Mouse (Mus musculus) gastrocnemius, postnatal 36 days (tissue): Measurements from ENCODE around the gene Cd37. TPM values are rescaled to one million over a fixed set of nuclear protein-coding genes. Genes with fewer than 3 reads are reported as not detected.
"Not testable (repeated sequence)": the region's sequence is repeated elsewhere in the genome, so short reads cannot be mapped to it uniquely, and the experiment has no call there.

ENCODE experiments used
- DNase-seq, 2 experiments: peaks; one replicate each; pipeline ENCODE4 v3.0.0; 2022
- intact Hi-C: fragments of 180-260 bp; cut with DNase I; formaldehyde crosslinking; loops from one replicate; pipeline ENCODE4 v1.15.1; 2025
- long read RNA-seq, 2 experiments: library from polyadenylated mRNA; stranded (forward); transcript quantifications; one replicate each; pipeline ENCODE4 v2.0.0; 2021
- total RNA-seq, 2 experiments: library from RNA; stranded (reverse); gene quantifications; 2 replicates each; pipeline ENCODE4 v1.2.3; 2021

Cd37 gene
- total RNA-seq = 1 to 10 TPM in 1 of 2 experiments, under 1 TPM in 1; 0.79 to 1.5 TPM
- long read RNA-seq, experiment 1, partial matches to known transcripts = 0 of 3 reads
- long read RNA-seq, experiment 1, other reads (novel, unspliced or antisense) = 3 of 3 reads
- long read RNA-seq, experiment 2, partial matches to known transcripts = 0 of 1 reads
- long read RNA-seq, experiment 2, other reads (novel, unspliced or antisense) = 1 of 1 reads

DNA sequence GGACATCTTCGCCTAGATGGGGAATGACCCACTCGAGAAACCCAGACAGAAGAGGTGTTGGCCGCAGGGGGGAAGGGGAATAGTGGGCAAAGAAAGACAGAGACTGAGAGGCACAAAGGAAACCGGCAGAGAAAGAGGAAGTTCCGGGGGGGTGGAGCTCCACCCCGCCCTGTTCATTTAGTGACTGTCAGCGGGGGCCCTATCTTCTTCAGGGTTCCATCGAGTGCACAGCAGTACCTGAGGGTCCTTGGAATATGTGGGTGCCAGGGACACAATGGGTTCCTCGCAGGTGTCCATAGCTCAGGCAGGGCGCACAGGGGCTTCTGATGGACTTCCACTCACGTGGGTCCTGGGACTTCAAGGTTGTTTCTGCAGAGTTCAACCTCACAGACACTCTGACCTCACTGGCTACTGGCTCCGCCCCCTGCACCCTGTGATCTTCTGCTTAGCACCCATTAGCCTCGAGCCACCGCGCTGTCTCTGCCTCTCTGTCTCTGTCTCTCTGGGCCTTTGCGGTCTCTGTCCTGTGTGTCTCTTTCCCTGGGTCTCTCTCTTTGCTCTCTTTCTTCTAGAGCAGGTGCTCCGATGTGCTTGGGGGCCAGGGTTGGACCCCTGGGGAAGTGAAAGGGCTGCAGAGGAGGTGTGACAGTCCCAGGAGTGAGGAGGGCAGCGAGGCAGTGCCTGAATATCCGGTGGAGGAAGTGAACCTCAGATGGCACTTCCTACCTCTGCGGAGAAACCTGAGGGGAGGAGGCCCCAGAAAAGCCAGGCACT is at the start of gene Cd37:
Cd37 (minus strand) TSS at position 393 of the 774 bp plus-strand sequence.
- intact Hi-C loops = no loop called here

GRCm38 (mm10) chr7:45286486-45286885 is 47.6 kb upstream of the Cd37 start:
- DNase-seq = no peak
- intact Hi-C loops = no loop called here

More for the DNA sequence above, at the start of gene Cd37:
- DNase-seq = no peak

GRCm38 (mm10) chr7:45277136-45277760 is 38.3 kb upstream of the Cd37 start, which contains the start of gene Slc6a21:
TSS of gene Slc6a21 (plus strand) at chr7:45277513.
- peak; percentile 65 to 78 for DNase-seq
- intact Hi-C loops = loop anchor here (1.0 kb wide), 1 partner anchor 22 kb away; no protein-coding TSS in a partner anchor

DNA sequence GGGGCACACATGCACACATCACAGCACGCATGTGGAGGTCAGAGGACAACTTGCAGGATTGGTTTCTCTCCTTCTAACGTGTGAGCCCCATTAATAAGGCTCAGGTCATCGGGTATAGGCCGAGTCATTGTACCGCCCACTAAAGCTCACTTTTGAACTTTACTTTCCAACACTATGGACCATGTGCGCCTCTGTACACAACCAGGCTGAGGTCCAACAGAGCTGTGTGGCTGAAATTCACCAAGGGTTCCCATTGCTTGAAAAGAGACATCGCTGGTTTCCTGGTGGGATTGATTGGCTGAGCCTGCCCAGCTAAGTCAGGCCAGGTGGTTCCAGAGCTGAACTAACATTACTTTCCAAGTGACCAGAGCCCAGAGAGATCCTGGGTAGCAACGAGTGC is 34.8 kb upstream of the Cd37 start:
- intact Hi-C loops = loop anchor here (5.0 kb wide), 1 partner anchor 66 kb away; no protein-coding TSS in a partner anchor

DNA sequence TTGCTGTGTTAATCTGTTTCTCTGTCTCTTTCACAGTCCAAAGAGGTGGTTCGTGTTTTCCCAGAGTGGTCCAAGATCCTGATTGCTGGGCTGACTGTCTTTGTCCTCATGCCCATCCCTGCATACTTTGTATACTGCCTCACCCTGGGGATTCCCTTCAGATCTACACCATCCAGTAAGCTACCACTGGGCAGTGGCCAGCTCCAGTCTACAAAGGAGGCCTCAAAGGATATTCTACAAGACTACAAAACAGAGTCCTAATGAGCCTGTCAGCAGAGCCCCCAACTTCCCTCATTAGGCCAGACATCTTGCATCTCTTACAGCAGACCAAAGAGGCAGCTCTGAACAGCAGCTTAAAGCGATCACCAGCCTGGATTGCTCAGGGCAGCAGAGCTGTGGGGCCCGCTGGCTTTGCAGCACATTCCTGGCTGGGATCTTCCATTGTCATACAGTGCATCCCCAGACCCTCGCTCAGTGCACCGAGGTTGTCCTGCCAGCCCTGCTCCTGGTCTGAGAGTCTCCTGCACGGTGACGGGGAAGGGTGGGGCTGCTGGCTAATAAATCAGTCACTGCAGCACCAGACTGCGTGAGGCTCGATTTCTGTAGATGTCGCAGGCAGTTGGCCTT is 34.0 kb upstream of the Cd37 start:
- DNase-seq = no peak
- intact Hi-C loops = loop anchor here (5.0 kb wide), 1 partner anchor 66 kb away; no protein-coding TSS in a partner anchor

More for the DNA sequence above, 34.8 kb upstream of the Cd37 start:
- DNase-seq = no peak

- intact Hi-C loops = no loop called here
- no peak for DNase-seq
Measured at GRCm38 (mm10) chr7:45265518-45265917, 26.6 kb upstream of the Cd37 start.

GRCm38 (mm10) chr7:45264348-45264747 is 25.4 kb upstream of the Cd37 start:
- DNase-seq = no peak
- intact Hi-C loops = no loop called here

GRCm38 (mm10) chr7:45263006-45263607 is 24.2 kb upstream of the Cd37 start:
- no peak for DNase-seq
- intact Hi-C loops = no loop called here

- no peak for DNase-seq
- intact Hi-C loops = no loop called here
Measured at GRCm38 (mm10) chr7:45262266-45262665, 23.4 kb upstream of the Cd37 start.

GRCm38 (mm10) chr7:45259281-45259680 is 20.4 kb upstream of the Cd37 start:
- intact Hi-C loops = no loop called here
- no peak for DNase-seq

DNA sequence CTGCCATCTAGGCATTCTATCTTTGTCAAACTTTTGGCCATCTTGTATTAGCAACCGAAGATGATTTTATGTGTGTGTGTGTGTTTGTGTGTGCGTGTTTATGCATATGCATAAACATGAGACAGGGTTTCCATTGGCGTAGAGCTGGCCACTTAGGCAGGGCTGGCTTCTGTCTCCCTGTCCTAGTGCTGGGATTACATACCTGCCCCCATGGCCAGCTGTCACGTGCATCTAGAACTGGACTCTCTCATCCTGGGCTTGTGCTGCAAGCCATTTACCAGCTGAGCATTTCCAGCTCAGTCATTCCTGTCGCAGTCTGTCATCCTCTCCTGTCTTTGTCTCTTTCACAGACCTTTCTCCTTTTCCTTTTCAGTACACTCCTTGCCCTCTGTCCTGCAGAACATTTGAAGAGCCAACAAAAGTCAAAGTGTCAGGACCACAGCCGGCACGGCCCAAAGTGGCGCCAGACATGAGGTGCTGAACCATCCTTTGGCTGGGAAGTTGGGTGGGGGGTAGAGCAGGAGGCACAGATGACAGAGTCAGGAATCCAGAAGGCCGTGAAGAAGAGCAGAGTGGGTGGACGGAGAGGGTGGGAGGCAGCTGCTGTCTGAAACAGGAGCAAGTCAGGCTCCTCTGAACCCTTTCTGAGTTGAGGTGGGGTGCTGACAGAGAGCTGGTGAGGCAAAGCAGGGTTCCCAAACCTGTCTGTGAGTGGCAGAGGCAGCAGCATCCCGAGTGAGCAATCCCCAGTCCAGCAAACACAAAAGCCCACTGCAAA is 18.3 kb upstream of the Cd37 start:
- no peak for DNase-seq
- intact Hi-C loops = no loop called here

GRCm38 (mm10) chr7:45255822-45256221 is 16.9 kb upstream of the Cd37 start:
- intact Hi-C loops, DNase-seq: not testable (repeated sequence)

DNA sequence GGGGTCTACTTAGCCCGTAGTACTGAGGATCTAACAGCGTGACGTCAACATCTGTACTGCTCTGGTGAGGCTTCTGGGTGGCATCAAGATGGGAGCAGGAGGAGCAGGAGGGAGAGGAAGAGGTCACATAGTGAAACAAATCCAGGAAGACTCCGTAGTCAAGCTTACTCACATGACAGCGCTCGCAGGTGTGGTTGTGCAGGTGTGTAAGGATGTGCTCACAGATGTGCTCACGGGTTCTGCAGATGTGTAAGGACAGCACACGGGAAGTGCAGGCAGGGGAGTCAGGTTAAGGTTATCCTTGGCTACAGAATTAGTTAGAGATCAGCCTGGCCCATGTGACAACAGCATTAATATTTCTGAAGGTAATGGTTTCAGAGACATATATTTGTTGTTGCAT is 14.9 kb upstream of the Cd37 start:
- intact Hi-C loops = no loop called here
- DNase-seq = no peak

- intact Hi-C loops = no loop called here
- no peak for DNase-seq
Measured at GRCm38 (mm10) chr7:45247666-45248065, 8.8 kb upstream of the Cd37 start.

DNA sequence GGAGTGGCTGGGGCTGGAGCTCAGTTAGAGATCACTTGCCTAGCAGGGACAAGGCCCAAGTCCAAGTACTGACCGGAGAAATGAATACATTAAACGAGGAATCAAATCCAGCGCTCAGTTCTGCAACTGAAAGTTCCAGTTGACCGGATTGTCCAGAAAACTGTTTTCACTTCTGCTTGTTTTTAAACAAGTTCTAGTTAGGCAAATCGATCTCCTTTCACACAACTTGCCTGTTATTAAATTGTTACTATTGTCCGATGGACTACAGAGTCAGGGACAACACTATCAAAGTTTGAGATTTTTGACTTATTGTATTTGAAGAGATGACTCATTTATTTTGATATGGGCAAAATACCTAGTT is 2.5 kb upstream of the Cd37 start:
- no peak for DNase-seq
- intact Hi-C loops = no loop called here

DNA sequence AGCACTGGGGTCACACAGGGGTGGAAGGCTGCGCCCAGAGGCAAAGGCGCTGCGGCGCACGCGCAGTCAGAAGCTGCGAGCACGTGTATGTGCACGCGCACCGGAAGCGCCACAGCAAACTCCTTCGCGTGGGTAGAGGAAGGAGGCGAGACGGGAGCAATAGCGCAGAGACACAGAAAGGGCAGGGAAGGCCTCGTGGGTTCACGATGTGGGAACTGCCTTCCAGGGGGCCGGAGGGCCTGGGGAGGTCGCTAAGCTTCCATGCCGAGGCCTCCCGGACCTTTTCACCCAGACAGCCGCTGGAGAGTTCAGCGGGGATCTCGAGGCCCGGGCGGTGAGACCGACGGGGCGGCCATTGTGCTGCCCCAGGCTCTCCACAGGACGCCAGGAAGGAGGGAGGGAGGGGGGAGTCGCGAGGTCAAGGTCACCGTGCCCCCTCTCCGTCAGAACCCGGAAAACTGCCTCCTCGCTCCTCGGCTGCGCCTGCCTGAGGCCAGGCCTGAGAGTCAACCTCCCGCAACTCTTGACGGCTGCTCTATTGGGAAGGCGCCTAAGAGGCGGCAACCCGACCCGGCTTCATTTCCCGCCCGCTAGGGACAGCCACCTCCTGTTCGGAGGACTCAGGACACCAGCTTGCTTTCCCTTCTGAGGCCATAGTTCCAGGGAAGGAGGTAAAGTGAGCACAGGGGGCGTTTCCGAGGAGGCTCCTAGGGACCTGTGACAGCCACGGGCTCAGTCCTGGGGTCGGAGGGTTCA is 1.9 kb upstream of the Cd37 start, which contains the start of gene Slc6a16:
Slc6a16 (plus strand) TSS at position 453 of the 756 bp plus-strand sequence.
- intact Hi-C loops = no loop called here
- no peak for DNase-seq

DNA sequence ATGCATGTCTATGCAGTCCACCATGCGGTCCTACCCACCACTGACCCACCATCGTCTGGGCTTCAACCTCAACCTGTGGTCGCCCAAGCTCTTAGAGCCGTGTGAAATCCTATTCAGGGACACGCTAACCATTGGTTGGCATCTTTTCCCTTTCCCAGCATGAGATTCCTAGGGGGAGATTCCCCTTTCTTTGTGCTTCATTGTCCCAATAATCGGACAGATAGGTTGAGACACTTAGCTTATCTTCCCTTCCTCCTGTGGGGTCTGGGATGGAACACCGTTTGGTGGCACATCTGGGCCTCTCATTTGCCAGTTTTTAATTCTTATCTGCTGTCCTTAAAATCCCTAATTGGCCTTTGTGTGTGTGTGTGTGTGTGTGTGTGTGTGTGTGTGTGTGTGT is 1.2 kb upstream of the Cd37 start:
- no peak for DNase-seq
- intact Hi-C loops = no loop called here

- no peak for DNase-seq
- intact Hi-C loops = no loop called here
Measured at GRCm38 (mm10) chr7:45237747-45238699, 892 bp downstream of the Cd37 start.
